Mouse (Mus musculus) left cerebral cortex, adult 11 months (tissue): ENCODE measurements at regions not wholly inside any gene's neighbourhood (a gene's known extent, or its start where the extent isn't known, plus 50 kb on each side); places are given as distances from the start of the nearest gene placed in this dataset.

Source experiments
- DNase-seq: peaks from one replicate; pipeline ENCODE4 v3.0.0; 2022; ENCODE audit warnings: low spot score

DNA sequence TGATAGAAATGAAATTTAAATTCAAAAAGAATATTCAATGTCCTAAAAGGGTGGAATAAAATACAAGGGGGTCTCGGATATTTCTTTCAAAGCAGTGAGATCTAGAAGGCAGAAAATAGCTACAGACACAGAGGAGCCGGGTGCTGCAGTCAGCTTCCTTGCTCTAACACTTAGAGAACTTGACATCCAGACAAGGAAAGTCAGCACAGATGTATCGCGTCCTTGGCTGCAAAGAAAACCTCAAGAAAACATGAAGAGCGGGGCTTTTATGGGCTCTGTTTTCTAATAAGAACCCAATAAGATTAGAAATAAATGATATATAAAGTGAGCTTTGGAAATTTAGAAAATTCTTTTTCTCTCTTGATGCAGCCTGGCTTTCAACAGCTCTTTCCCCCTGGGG lies 53.1 kb upstream of the Glis3 start:
- DNase-seq: no peak

- no peak for DNase-seq
These were observed 53.9 kb upstream of the Glis3 start for GRCm38 (mm10) chr19:28733781-28734180.

GRCm38 (mm10) chr19:28743176-28743793 lies 63.4 kb upstream of the Glis3 start:
- no peak for DNase-seq

- no peak for DNase-seq
These were observed 65.2 kb upstream of the Glis3 start for GRCm38 (mm10) chr19:28745105-28745504.

DNA sequence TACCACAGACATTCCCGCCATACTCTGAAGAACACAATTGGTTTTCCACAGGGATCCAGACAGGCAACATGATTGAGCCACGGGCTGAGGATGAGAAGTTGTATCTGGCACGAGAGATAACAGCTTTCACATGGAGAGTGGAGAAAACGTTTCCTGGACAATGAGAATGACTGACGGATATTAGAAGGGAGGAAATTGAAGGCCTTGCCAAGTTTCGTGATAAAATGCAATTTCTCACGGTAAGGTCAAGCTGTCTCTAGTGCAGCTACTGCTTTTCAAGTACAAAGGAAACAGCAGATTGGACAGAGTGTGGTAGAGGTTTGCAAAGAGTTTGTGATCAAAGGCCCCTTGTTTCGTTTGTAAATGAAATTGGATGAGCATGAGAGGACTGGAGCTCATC lies 65.7 kb upstream of the Glis3 start:
- no peak for DNase-seq

DNA sequence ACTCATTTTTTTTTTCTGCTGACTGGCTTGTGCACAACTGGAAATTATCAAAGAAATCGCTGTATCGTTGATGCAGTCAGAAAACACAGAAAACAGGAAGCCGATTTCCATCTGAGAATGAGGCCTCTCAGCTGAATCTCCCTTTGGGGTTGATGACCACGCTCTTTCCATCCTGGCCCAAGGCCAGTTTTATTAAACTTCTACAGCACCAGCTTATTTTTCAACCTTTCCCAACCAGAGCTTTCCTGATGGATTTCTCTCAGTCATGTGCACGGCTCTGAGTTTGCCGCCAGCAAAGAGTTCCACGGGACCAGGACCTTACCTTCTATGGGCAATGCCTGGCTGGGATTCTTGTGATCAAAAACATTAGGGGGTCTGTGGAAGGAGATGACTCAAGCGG lies 71.2 kb upstream of the Glis3 start:
- no peak for DNase-seq

- peak; percentile 51 for DNase-seq
These were observed 76.0 kb upstream of the Slc1a1 start for GRCm38 (mm10) chr19:28758854-28759253.

GRCm38 (mm10) chr19:28764795-28765360 lies 70.0 kb upstream of the Slc1a1 start:
- DNase-seq: no peak

- no peak for DNase-seq
These were observed 66.6 kb upstream of the Slc1a1 start for GRCm38 (mm10) chr19:28768218-28768617.

- DNase-seq: no peak
These were observed 64.4 kb upstream of the Slc1a1 start for GRCm38 (mm10) chr19:28770419-28770818.

GRCm38 (mm10) chr19:28771836-28772235 lies 63.0 kb upstream of the Slc1a1 start:
- no peak for DNase-seq

GRCm38 (mm10) chr19:28772840-28773570 lies 61.8 kb upstream of the Slc1a1 start:
- DNase-seq: no peak

- DNase-seq: peak; percentile 22
These were observed 58.0 kb upstream of the Slc1a1 start for GRCm38 (mm10) chr19:28776868-28777267.

DNA sequence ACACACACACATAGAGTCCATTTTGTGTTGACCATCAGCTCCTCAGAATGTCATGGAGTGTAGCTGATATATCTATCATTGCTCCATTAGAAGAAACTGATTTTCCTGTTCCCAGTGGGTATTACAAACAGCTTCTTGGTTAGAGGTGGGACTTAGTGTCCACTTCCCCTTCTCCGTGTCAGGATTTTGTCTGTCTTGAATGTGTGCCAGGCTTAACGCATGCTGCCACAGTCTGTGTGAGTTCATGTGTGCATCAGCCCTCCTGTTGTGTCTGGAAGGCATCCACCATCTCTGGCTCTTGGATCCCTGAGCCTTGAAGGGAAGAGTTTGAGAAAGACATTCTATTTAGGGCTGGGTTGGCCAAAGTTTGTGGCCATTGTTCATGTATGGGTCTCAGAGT lies 57.2 kb upstream of the Slc1a1 start:
- DNase-seq: no peak

DNA sequence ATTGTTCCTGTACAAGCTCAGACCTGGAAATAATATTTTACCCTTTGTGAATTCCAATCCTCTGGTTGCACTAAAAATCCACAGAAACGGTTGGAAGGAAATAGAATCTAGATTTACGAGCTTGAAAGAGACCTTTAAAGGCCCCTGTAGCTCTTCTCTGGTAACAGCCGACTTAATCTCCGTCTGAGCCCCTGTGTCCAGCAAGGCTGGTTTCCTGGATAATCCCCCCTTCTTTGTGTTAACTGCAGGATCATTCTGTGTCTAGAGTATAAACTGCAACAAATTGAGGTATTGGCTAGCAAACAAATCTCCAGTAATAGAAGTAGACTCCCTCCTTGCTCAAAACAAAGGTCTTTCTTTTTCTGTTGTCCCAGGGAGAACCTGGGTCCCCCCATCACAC lies 56.5 kb upstream of the Slc1a1 start:
- no peak for DNase-seq

GRCm38 (mm10) chr19:28781971-28782370 lies 52.9 kb upstream of the Slc1a1 start:
- no peak for DNase-seq
